Mouse (Mus musculus) G1E-ER4 (cell line): ENCODE results near the gene Dennd4c. TPM values are rescaled to one million over a fixed set of nuclear protein-coding genes. Genes with fewer than 3 reads are reported as not detected.

Source experiments
- GATA1 ChIP-seq: IDR thresholded peaks from one replicate; pipeline ENCODE4 v1.8.0; 2012; ENCODE audit warnings: low read length, inconsistent platforms
- polyA plus RNA-seq: library from polyadenylated mRNA; stranded (reverse); fragments of >175 nt; gene quantifications from 2 replicates; pipeline ENCODE4 v1.2.3, GENCODE M21; 2012

The Dennd4c gene
- polyA plus RNA-seq, 1 experiment = 8.5 TPM

DNA sequence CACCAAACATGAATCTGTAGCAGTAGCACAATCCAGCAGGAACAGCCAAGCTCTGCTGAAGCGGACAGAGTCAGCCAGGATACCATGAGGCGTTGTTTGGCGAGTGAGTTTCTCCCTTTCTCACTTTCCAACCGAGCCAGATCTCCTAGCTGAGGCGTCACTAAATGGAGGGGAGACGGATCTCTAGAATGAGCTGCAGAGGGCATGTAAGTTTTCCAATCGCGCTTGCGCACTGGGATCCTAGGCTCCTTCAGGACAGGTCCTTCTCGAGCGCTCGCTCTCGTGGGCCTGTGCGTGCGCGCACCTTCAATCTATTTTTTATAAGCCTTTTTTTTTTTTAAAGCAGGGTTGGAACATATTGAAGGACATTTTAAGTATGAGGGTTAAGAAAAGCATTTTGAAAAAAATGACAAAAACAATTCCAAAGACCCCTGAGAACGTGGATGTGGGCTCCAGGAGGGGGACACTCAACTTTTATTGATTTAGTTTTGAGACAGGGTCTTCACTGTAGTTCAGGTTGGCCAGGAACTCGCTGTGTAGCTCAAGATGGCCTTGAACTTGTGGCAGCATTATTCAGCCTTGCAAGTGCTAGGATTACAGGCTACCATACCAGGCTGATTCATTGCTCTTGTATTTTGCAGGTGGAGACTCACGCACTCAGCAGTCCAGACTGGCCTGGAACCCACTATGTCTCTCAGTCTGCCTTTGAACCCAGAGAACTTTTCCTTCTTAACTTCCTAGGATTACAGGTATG is 14.1 kb upstream of the Dennd4c start:
- no peak for TF ChIP-seq GATA1

DNA sequence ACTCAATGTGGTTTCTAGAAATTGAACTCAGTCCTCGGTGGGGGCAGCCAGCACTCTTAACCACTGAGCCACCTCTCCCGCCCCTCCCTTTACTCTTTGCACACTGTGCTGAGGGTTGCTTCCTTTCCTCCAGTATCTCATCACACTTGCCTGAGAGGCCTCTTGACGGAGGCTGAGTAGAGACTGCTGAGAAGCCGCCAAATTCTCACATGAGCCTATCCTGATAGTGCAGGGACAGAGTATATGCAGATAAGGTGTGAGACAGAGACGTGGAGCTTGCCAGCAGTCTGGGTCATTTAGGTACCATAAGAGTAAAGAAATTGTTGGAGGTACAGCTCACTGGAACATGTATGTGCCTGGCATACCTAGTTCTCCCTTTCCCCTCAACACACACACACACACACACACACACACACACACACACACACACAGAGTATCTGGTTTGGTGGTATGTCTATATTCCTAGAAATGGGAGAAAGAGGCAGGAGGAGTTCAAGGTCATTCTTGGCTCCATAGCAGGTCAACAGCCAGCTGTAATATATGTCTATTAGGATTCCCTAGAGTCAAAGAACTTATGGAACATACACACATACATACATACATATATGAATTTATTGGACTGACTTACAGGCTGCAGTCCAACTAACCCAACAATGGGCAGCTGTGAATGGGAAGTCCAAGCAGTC is 8.9 kb upstream of the Dennd4c start:
- no peak for TF ChIP-seq GATA1

- TF ChIP-seq GATA1 = no peak
These were observed 1.0 kb downstream of the Dennd4c start for GRCm38 (mm10) chr4:86749361-86749841.

DNA sequence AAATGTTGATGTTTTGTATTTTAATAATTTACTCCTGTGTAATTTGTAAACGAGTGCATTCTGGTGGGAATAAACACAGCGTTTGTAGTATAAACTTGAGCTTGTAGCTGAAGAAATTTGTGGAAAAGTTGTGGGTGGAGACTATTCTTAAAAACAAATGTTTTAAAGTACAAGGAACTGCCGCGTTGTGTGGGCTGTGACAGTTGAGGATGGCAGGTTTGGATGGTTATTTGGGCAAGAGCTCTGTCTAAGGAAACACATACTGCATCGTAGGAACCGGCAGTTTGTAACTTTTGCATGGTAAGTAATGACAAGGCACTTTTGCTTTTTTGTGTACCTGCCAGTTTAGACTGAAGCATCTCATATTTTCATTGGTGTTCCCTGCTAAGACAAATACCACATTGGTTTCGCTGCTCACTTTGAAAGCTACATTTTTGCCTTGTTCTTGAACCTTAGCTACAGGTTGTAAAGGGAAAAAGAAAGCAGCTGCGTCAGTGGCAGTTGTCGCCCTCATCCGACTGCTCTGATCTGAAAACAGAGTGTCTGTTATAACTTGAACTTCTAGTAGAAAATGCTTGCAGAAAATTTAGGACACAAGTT is 2.1 kb downstream of the Dennd4c start:
- no peak for TF ChIP-seq GATA1

DNA sequence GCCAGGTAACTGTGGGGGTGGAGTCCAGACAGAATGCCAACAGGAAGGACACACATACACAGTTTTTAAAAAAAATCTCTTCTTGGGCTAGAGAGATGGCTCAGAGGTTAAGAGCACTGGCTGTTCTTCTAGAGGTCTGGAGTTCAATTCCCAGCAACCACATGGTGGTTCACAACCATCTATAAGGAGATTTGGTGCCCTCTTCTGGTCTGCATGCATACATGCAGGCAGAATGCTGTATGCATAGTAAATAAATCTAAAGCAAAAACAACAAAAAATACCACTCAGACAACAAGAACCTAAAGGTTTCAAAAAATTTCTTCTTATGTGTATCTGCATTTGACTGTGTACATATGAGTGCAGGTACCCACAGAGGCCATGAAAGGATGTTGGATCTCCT is 16.0 kb downstream of the Dennd4c start:
- TF ChIP-seq GATA1 = no peak

GRCm38 (mm10) chr4:86777587-86777986 is 29.2 kb downstream of the Dennd4c start:
- TF ChIP-seq GATA1 = no peak

DNA sequence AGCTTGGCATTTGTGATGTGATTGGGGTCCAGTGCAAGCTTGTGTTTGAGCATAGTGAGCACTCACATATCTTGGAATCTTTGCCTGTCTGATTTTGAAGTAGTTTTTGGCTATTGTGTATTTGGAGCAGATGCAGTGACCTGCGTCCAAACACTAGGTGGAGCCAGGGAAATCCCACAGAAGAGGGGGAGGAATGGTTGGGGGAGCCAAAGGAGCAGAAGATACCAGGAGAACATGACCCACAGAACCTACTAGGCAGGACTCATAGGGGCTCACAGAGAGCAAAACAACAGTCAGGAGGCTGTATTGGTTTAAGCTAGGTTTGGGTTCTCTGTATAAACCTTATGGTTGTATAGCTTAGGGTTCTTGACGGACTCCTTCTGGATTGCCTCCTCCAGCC is 62.2 kb downstream of the Dennd4c start:
- TF ChIP-seq GATA1 = no peak

DNA sequence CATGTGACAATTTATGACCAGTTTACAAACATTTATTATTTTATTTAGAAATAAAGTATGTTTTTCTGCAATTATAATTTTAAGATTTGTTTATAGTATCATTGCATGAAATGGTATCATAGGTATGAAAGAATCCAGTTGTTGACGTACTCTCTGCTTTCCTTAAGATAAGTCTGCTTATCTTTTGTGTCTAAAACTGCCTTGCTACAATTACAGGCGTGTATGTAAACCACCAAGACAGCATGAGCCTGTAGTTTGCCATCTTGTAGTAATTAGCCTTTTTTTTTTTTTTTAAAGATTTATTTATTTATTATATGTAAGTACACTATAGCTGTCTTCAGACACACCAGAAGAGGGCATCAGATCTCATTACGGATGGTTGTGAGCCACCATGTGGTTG is 66.5 kb downstream of the Dennd4c start:
- no peak for TF ChIP-seq GATA1

GRCm38 (mm10) chr4:86823169-86823568 is 74.8 kb downstream of the Dennd4c start:
- TF ChIP-seq GATA1 = no peak

DNA sequence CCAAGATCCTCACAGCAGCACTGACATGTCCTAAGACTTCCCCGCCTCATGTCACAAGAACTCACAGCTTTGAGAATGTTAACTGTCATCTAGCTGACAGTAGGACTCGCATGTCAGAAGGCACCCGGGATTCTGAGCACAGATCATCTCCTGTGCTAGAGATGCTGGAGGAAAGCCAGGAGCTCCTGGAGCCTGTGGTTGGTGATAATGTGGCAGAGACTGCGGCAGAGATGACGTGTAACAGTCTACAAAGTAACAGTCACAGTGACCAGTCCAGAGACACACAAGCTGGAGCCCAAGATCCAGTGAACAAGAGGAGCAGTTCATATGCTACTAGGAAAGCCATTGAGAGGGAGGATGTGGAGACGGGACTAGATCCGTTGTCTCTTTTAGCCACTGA is 76.8 kb downstream of the Dennd4c start:
- no peak for TF ChIP-seq GATA1

DNA sequence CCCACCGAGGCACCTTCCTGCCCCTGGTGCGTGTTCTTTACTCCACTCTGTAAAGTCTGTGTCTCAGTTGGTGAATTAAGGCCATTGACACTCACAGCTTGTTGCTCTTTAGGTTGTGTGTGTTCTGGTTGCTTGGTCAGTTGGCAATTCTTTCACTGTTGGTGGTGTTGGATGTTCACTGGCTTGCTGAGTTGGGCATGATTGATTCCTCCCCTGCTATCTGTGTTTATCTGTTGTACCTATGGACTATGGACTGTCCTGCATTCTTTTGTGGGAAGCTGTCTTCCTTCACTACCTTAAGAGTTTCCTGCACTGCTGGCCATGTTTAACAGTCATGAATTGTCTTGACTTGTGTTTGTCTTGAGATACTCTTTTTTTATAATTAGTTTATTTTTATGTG is 83.5 kb downstream of the Dennd4c start:
- no peak for TF ChIP-seq GATA1

DNA sequence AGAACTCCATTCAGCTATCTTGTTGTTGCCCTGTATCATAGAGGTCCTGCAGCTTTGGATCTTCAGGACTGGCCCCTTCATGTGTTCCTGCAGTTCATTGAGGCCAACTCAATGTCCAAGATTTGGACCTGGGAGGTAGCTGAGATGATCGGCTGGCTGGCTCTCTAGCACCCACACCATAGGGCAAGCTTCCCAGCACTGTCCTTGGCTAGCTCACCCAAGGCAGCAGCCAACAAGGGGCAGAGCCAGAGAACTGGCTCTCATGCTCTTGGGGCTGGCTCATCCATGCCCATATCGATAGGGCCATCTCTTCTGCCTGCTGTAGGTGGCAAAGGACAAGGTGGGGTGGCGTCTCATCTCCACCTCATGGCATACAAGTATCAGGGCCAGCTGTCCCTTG is 97.0 kb downstream of the Dennd4c start:
- TF ChIP-seq GATA1 = no peak

- TF ChIP-seq GATA1 = no peak
These were observed 98.9 kb downstream of the Dennd4c start for GRCm38 (mm10) chr4:86847246-86847645.

DNA sequence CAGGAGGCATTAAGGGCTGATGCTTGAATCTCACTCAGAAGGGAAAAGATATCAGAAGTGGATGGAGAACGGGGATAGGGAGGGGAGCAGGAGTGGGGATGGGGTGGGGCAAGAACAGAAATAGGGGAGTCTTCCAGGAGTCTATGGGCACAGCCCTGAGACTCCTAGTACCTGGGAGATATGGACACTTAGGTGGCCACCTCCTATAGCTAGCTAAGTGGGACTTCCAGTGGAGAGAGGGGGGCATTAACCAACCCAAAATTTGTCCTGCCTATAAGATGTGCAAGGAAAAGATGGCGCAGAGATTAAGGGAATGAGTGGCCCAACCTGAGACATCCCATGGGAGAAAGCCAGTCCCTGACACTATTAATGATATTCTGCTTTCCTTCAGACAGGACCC is 103.0 kb downstream of the Dennd4c start:
- no peak for TF ChIP-seq GATA1

DNA sequence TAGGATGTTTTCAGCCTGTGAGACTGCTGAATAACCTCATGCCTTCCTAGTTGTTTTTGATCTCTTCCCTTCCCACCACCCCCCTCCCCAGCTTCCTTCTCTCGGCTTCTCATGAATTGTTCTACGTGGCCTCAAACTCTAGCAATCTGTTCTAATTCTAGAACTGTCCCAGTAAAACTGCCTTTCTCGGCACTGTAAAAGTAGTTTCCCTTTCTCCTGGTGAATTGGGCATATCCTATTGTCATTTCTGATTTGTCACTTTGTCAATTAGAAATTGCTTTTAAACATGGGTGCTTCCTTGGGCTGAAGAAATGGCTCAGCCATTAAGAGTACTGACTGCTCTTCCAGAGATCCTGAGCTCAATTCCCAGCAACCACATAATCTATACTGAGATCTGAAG is 103.7 kb downstream of the Dennd4c start:
- no peak for TF ChIP-seq GATA1

- TF ChIP-seq GATA1 = no peak
These were observed 104.6 kb downstream of the Dennd4c start for GRCm38 (mm10) chr4:86852813-86853590.
